Mouse (Mus musculus) kidney, embryonic 14.5 days (tissue): ENCODE results near the gene Col4a3bp. TPM values are rescaled to one million over a fixed set of nuclear protein-coding genes. Genes with fewer than 3 reads are reported as not detected.

Experiments used
- ATAC-seq: fragments of 200-750 bp; cut with Nextera tagmentation; 2 replicates; pipeline ENCODE4 v1.8.0; 2017; ENCODE audit warnings: moderate number of reproducible peaks, mild to moderate bottlenecking, moderate TSS enrichment, moderate library complexity; ENCODE audit not compliant: low FRiP score, low TSS enrichment
- H3K27ac ChIP-seq: fragments of 300-500 bp; sonication (generic); 2 replicates; pipeline ENCODE4 v1.5.1; 2014; ENCODE audit warnings: low read depth, mild to moderate bottlenecking, low read length, moderate library complexity, mixed read lengths
- H3K27me3 ChIP-seq: fragments of 300-500 bp; sonication (generic); 2 replicates; pipeline ENCODE4 v1.6.1; 2014; ENCODE audit warnings: mild to moderate bottlenecking, low read length; ENCODE audit not compliant: control insufficient read depth, insufficient read depth
- H3K36me3 ChIP-seq: fragments of 300-500 bp; sonication (generic); 2 replicates; pipeline ENCODE4 v1.6.1; 2014; ENCODE audit warnings: low read length, mixed read lengths; ENCODE audit not compliant: control insufficient read depth, insufficient read depth
- H3K4me1 ChIP-seq: fragments of 300-500 bp; sonication (generic); 2 replicates; pipeline ENCODE4 v1.6.1; 2014; ENCODE audit warnings: low read length, mixed read lengths; ENCODE audit not compliant: control insufficient read depth, insufficient read depth
- H3K4me2 ChIP-seq: fragments of 300-500 bp; sonication (generic); replicated peaks from 2 replicates; pipeline ENCODE4 v1.6.1; 2014; ENCODE audit warnings: low read depth, mild to moderate bottlenecking, low read length
- H3K4me3 ChIP-seq: fragments of 300-500 bp; sonication (generic); 2 replicates; pipeline ENCODE4 v1.5.1; 2014; ENCODE audit warnings: mild to moderate bottlenecking, low read length
- H3K9ac ChIP-seq: fragments of 300-500 bp; sonication (generic); 2 replicates; pipeline ENCODE4 v1.6.1; 2014; ENCODE audit warnings: low read depth, mild to moderate bottlenecking, low read length, moderate library complexity
- H3K9me3 ChIP-seq: fragments of 300-500 bp; sonication (generic); 2 replicates; pipeline ENCODE4 v1.6.1; 2016; ENCODE audit warnings: low read length; ENCODE audit not compliant: control insufficient read depth
- WGBS: fragments of 180-500 bp; shearing (Covaris S2); extraction: QIAGEN DNeasy Blood & Tissue Kit; methylation state at CpG from one replicate; pipeline ENCODE4 v1.1.7; 2014; 5-methylcytosine and 5-hydroxymethylcytosine counted together
- polyA plus RNA-seq: library from polyadenylated mRNA; unstranded; fragments of >200 nt; fragmentation: Nextera tagmentation; extraction: Ambion mirVana; gene quantifications from 2 replicates; pipeline ENCODE4 v1.2.1, GENCODE M21; 2014

The Col4a3bp gene
- polyA plus RNA-seq, 1 experiment from 2014 or later, result 13.4 TPM

DNA sequence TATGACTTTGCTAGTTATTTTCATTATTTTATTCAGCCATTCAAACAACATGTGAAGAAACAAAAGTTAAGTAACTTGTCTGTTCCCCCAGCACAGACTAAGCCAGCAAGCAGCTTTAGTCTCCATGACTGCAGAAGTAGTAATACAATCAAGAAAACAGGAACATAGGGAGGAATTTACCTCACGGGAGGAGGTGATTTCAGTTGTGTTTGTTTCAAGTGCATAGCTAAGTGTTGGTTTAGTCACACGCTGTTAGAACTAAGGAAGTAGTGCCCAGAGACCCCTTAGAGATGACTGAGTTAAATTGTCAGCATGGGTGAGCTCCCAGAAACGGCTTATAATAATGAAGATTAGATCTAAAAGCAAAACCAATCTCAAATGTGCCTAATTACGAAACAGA is 5.5 kb downstream of the Col4a3bp start:
- no peaks in the 10 kb centered on the region for H3K36me3 ChIP-seq
- H3K27ac ChIP-seq, result no peak overlapping the region
- H3K4me1 ChIP-seq, result peaks cover 2% of the 10 kb centered on the region; the same call in 1 of the 2 replicates
- no peaks in the 10 kb centered on the region for H3K9me3 ChIP-seq
- H3K27me3 ChIP-seq, result no peaks in the 10 kb centered on the region
- WGBS, result 58% methylated on average over 4 of the region's 4 CpGs
- no peak overlapping the region for H3K9ac ChIP-seq
- no peak overlapping the region for H3K4me2 ChIP-seq
- H3K4me3 ChIP-seq, result no peak overlapping the region
- ATAC-seq, result no peak

GRCm38 (mm10) chr13:96555099-96555498 is 12.7 kb downstream of the Col4a3bp start:
- no peaks in the 10 kb centered on the region for H3K4me1 ChIP-seq
- 94% methylated on average over 3 of the region's 3 CpGs for WGBS
- ATAC-seq, result no peak

DNA sequence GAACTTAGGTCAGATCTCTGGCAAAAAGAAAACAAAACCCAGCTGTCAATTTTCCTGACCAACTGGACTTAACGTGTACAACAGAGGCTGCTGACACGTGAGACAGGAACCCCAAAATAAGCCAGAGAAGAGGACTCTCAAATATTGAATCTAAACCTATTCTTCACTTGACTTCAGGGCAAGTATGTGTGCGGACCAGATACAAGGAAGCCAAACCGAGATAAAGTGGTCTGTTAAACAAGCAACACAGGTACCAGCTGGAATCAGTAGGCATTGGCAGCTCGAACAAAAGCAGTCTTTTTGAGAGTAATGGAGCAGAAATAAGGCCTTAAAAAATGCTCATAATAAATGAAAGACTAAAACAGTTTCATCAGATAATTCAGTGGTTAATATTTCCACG is 25.6 kb downstream of the Col4a3bp start:
- Histone ChIP-seq H3K27me3 (no peaks in the 10 kb centered on the region), H3K4me3 (no peak overlapping the region), H3K9me3 (no peaks in the 10 kb centered on the region), H3K4me2 (no peak overlapping the region), H3K4me1 (peaks cover 9% of the 10 kb centered on the region), H3K27ac (no peak overlapping the region), H3K9ac (no peak overlapping the region), H3K36me3 (no peaks in the 10 kb centered on the region)
- WGBS, result 59% methylated on average over 6 of the region's 6 CpGs
- no peak for ATAC-seq

More at GRCm38 (mm10) chr13:96555099-96555498, 12.7 kb downstream of the Col4a3bp start:
- H3K9ac ChIP-seq, result no peak overlapping the region
- no peaks in the 10 kb centered on the region for H3K36me3 ChIP-seq
- no peaks in the 10 kb centered on the region for H3K27me3 ChIP-seq
- H3K27ac ChIP-seq, result no peak overlapping the region
- H3K9me3 ChIP-seq, result no peaks in the 10 kb centered on the region
- H3K4me2 ChIP-seq, result no peak overlapping the region
- no peak overlapping the region for H3K4me3 ChIP-seq

DNA sequence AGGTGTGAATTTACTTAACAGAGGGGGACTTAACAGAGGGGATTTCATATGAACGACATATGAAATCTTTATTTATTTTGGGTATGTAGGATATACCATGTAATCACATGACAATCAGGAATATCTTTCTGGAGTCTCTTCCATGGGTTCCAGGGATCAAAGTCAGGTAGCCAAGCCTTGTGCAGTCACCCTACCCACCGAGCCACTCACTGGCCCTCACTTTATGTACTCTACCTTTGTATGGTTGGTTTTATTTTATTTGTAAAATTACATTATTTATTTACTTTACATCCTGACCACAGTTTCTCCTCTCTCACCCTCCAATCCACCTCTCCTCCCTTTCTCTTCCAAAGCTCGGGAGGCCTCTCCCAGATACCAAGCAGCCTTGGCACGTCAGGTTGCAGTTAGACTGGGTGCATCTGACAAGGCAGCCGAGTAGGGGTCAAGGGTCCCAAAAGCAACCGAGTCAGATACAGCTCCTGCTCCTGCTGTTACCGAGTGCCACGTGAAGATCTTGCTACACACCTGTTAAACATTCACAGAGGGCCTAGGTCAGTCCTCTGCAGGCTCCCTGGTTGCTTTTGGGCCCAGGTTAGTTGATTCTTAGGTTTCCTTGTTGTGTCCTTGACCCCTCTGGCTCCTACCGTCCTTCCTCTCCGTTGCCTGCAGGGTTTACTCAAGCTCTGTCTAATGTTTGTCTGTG is 28.0 kb downstream of the Col4a3bp start:
- 0 out of 2 replicates have a peak overlapping the region, but pooled peaks have one; percentile 1 for H3K4me2 ChIP-seq
- H3K36me3 ChIP-seq, result no peaks in the 10 kb centered on the region
- H3K27me3 ChIP-seq, result no peaks in the 10 kb centered on the region
- H3K9ac ChIP-seq, result no peak overlapping the region
- no peak overlapping the region for H3K4me3 ChIP-seq
- H3K27ac ChIP-seq, result peak overlapping the region; percentile 6; the same call in 1 of the 2 replicates
- peaks cover 9% of the 10 kb centered on the region for H3K4me1 ChIP-seq
- no peaks in the 10 kb centered on the region for H3K9me3 ChIP-seq
- ATAC-seq, result peak; percentile 72
- 33% methylated on average over 10 of the region's 10 CpGs for WGBS

GRCm38 (mm10) chr13:96571016-96571361 is 28.6 kb downstream of the Col4a3bp start:
- peak; percentile 64; the same call in 1 of the 2 replicates for ATAC-seq
- Histone ChIP-seq H3K4me2 (no peak overlapping the region), H3K4me1 (peaks cover 9% of the 10 kb centered on the region), H3K4me3 (no peak overlapping the region), H3K27me3 (no peaks in the 10 kb centered on the region), H3K36me3 (no peaks in the 10 kb centered on the region), H3K27ac (peak overlapping the region; percentile 6; the same call in 1 of the 2 replicates), H3K9ac (no peak overlapping the region), H3K9me3 (no peaks in the 10 kb centered on the region)
- 25% methylated on average over 6 of the region's 6 CpGs for WGBS

DNA sequence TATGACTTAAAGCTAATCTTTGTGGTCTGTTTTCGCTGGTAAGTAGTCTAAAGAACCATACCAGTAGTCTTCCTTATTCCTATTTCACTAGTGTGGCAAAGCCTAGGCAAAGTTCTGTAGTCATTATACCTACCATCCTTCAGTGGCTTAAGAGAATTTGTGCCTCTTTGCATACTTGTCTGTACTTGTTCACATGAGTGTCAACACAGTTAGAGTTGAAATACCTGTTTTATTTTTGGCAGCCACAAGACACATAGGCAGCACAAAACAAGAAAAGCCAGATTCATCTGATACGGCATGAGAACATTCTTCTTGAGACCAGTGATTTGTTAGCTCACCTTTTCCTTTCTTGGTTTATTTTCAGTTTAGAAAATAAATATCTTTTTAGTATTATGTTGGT is 31.8 kb downstream of the Col4a3bp start:
- Histone ChIP-seq H3K4me2 (no peak overlapping the region), H3K4me1 (peaks cover 9% of the 10 kb centered on the region), H3K4me3 (no peak overlapping the region), H3K27ac (no peak overlapping the region), H3K9ac (no peak overlapping the region), H3K27me3 (no peaks in the 10 kb centered on the region), H3K9me3 (no peaks in the 10 kb centered on the region), H3K36me3 (no peaks in the 10 kb centered on the region)
- ATAC-seq, result no peak
- WGBS, result 91% methylated on average over 2 of the region's 2 CpGs

GRCm38 (mm10) chr13:96579104-96579503 is 36.7 kb downstream of the Col4a3bp start:
- Histone ChIP-seq H3K9me3 (no peaks in the 10 kb centered on the region), H3K9ac (no peak overlapping the region), H3K4me3 (no peak overlapping the region), H3K36me3 (no peaks in the 10 kb centered on the region), H3K27me3 (no peaks in the 10 kb centered on the region), H3K4me2 (no peak overlapping the region), H3K4me1 (no peaks in the 10 kb centered on the region), H3K27ac (no peak overlapping the region)
- ATAC-seq, result no peak
- WGBS, result 83% methylated on average over 2 of the region's 2 CpGs

DNA sequence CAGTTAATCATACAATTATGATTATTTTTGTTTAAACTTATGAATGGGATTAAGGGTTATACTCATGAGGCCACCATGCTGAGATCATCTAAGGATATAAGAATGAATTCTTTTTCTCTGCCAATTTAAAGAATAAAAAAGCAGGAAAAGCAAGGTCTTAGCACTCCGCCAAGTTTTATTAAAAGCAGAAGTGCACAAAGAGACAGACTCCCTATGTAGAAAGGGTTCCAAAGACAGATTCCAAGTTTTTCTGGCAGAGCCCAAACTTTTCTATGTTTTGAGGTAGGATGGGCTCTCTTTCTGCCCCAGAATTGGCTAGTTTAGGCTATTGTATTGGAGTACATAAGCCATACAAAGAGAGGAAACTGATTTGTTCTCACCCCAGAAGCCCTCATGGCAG is 37.6 kb downstream of the Col4a3bp start:
- no peak overlapping the region for H3K9ac ChIP-seq
- no peaks in the 10 kb centered on the region for H3K27me3 ChIP-seq
- no peak overlapping the region for H3K4me2 ChIP-seq
- no peaks in the 10 kb centered on the region for H3K4me1 ChIP-seq
- no peaks in the 10 kb centered on the region for H3K9me3 ChIP-seq
- ATAC-seq, result no peak
- WGBS, result 87% methylated on average over 1 of the region's 1 CpGs
- H3K4me3 ChIP-seq, result no peak overlapping the region
- H3K27ac ChIP-seq, result no peak overlapping the region
- H3K36me3 ChIP-seq, result no peaks in the 10 kb centered on the region

DNA sequence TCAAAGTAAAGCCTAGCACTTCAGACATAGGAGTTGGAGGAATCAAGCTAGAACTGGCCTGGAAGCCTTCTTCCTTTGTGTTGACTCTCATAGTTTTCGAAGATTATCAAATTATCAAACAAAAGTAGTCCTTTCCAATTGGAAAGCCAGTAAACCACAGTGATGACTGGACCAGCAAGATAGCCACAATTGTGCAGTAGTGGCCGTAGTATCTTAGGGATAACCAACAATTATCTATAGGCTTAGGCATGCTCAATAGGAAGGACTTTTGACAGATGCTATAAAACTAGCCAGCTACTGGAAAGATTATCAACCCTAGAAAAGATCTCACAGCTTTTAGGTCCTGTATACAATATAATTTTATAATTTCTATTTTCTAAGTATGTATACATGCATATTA is 41.8 kb downstream of the Col4a3bp start:
- Histone ChIP-seq H3K27ac (no peak overlapping the region), H3K9ac (no peak overlapping the region), H3K4me3 (no peak overlapping the region), H3K9me3 (no peaks in the 10 kb centered on the region), H3K4me1 (no peaks in the 10 kb centered on the region), H3K36me3 (no peaks in the 10 kb centered on the region), H3K4me2 (no peak overlapping the region), H3K27me3 (no peaks in the 10 kb centered on the region)
- no peak for ATAC-seq
- WGBS, result 98% methylated on average over 2 of the region's 2 CpGs
